7 mouse cellular contexts compared by ENCODE assay signal in the genomic region with DNA sequence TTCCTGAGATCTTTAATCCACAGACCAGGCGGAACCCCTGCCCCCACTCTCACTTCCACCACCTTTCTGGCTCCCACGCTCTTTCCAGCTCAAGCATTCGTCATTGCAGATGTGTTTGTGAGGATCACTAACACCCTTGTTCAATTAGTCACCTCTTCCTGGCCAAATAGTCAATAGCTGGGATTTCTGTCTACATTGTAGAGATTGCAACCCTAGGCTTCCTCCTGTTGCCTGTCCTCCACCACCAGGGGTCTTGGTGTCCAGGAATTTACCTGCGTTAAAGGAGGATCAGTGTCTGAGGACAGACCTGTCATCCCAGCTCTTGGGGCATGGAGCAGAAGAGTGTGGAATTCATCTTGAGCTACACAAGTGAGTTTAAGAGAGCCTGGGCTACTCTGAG. TPM values are rescaled to one million over a fixed set of nuclear protein-coding genes. Genes with fewer than 3 reads are reported as not detected.
A peak's percentile ranks its signal among the peaks of the same experiment; 100 is the strongest.
DNase-seq lines count a peak whose midpoint lies in the region; ATAC-seq and TF ChIP-seq lines count a peak whose summit lies in the region.

No protein-coding gene starts in this region.

- peaks cover 48% of the 10 kb centered on the region for H3K79me2 ChIP-seq in C2C12 (ENCODE audit: control insufficient read depth, insufficient read depth)

- no peak overlapping the region for H3K27ac ChIP-seq in forebrain, embryonic 15.5 days (replicated peaks)
- no peak overlapping the region for H3K27ac ChIP-seq in liver, embryonic 11.5 days (ENCODE audit: low read depth, low read length)

- no peaks in the 10 kb centered on the region for H3K9me3 ChIP-seq in forebrain, embryonic 15.5 days
- H3K9me3 ChIP-seq in liver, embryonic 11.5 days (ENCODE audit: control insufficient read depth, low read length): no peaks in the 10 kb centered on the region

- H3K4me2 ChIP-seq in forebrain, embryonic 15.5 days (replicated peaks): peak overlapping the region; percentile 92
- H3K4me2 ChIP-seq in liver, embryonic 11.5 days: peak overlapping the region; percentile 95

- H3K4me3 ChIP-seq in C2C12 (ENCODE audit: insufficient read depth, poor library complexity, severe bottlenecking): peak overlapping the region; percentile 51
- no peak overlapping the region for H3K4me3 ChIP-seq in forebrain, embryonic 15.5 days
- peak overlapping the region; percentile 67 for H3K4me3 ChIP-seq in liver, embryonic 11.5 days (ENCODE audit: low read depth, low read length)

- no peaks in the 10 kb centered on the region for H3K27me3 ChIP-seq in C2C12 (ENCODE audit: control insufficient read depth, insufficient read depth, insufficient read length)
- no peaks in the 10 kb centered on the region for H3K27me3 ChIP-seq in forebrain, embryonic 15.5 days
- no peaks in the 10 kb centered on the region for H3K27me3 ChIP-seq in liver, embryonic 11.5 days (replicated peaks; ENCODE audit: control insufficient read depth, insufficient read depth, low read length)

- peaks cover 34% of the 10 kb centered on the region for H3K4me1 ChIP-seq in forebrain, embryonic 15.5 days
- peaks cover 30% of the 10 kb centered on the region for H3K4me1 ChIP-seq in liver, embryonic 11.5 days (replicated peaks; ENCODE audit: control insufficient read depth, insufficient read depth, low read length)

- H3K36me3 ChIP-seq in C2C12 (ENCODE audit: control insufficient read depth, insufficient read depth): peaks cover 19% of the 10 kb centered on the region
- no peaks in the 10 kb centered on the region for H3K36me3 ChIP-seq in forebrain, embryonic 15.5 days
- peaks cover 7% of the 10 kb centered on the region; the same call in 1 of the 2 replicates for H3K36me3 ChIP-seq in liver, embryonic 11.5 days (ENCODE audit: control insufficient read depth, insufficient read depth, low read length)

- peaks cover 15% of the 10 kb centered on the region for H3K79me3 ChIP-seq in C2C12 (ENCODE audit: low read depth)

- no peak for ATAC-seq in forebrain, embryonic 15.5 days (replicated peaks)
- ATAC-seq in liver, embryonic 11.5 days (replicated peaks; ENCODE audit: low FRiP score): no peak
- ATAC-seq in megakaryocyte-erythroid progenitor cell, adult 5-6 weeks (replicated peaks; ENCODE audit: low FRiP score, low TSS enrichment, poor library complexity, severe bottlenecking): no peak

- peak; percentile 66 for DNase-seq in 3T3-L1 (ENCODE audit: low read depth, low spot score)
- no peak for DNase-seq in liver, embryonic 11.5 days (ENCODE audit: low spot score)
- no peak for DNase-seq in layer of hippocampus, adult 18-20 months (ENCODE audit: low spot score in 2 of 2)
- DNase-seq in cerebellum, postnatal 25 days: no peak

- H3K9ac ChIP-seq in forebrain, embryonic 15.5 days (replicated peaks): no peak overlapping the region
- peak overlapping the region; percentile 83 for H3K9ac ChIP-seq in liver, embryonic 11.5 days (ENCODE audit: low read depth, low read length)

- 37% methylated on average over 4 of the region's 4 CpGs for WGBS in forebrain, embryonic 15.5 days
- WGBS in liver, embryonic 11.5 days: 43% methylated on average over 4 of the region's 4 CpGs

- H3ac ChIP-seq in C2C12 (ENCODE audit: control insufficient read depth, insufficient read length, low read depth): no peak overlapping the region

- no peak for TF ChIP-seq CTCF in C2C12 (IDR thresholded peaks at IDR 0.05; ENCODE audit: control insufficient read depth, insufficient read depth, insufficient read length)

TF ChIP-seq in C2C12, 6 proteins besides CTCF, POLR2A, EP300 and RAD21:
- no peak for TF ChIP-seq MYOD1 (IDR thresholded peaks at IDR 0.05; ENCODE audit: control insufficient read depth, insufficient read length, low read depth)
- TF ChIP-seq MAX (IDR thresholded peaks at IDR 0.05): no peak
- no peak for TF ChIP-seq FOSL1 (IDR thresholded peaks at IDR 0.05; ENCODE audit: insufficient read depth, low read length, poor library complexity, severe bottlenecking)
- no peak for TF ChIP-seq USF1 (IDR thresholded peaks at IDR 0.05; ENCODE audit: low read depth)
- no peak for TF ChIP-seq CEBPB (IDR thresholded peaks at IDR 0.05; ENCODE audit: low read depth)
- no peak for TF ChIP-seq MYOG (IDR thresholded peaks at IDR 0.05; ENCODE audit: control insufficient read depth, extremely low read depth, insufficient read length)
TF ChIP-seq in C2C12: peak in this region for 0.

RNA-seq across cellular contexts. Expression of a gene that starts 0.4 kb away (rescaled TPM):
- polyA plus RNA-seq in C2C12 (2012; fragmentation: generic; extraction: Trizol): 212 TPM
- 12.8 and 14.0 TPM in 2 replicates for polyA plus RNA-seq in forebrain, embryonic 15.5 days (2015; fragmentation: Nextera tagmentation; extraction: Ambion mirVana)
- polyA plus RNA-seq in liver, embryonic 11.5 days (2014; fragmentation: Nextera tagmentation; extraction: Ambion mirVana): 28.1 and 31.9 TPM in 2 replicates
- total RNA-seq in megakaryocyte-erythroid progenitor cell, adult 5-6 weeks (2014; fragmentation: Nextera tagmentation): 14.9 and 18.2 TPM in 2 replicates
- 13.0 and 17.1 TPM in 2 replicates for total RNA-seq in megakaryocyte-erythroid progenitor cell, adult 5-6 weeks (2017)
- 1 to 10 TPM; 2.6 to 3.5 TPM for total RNA-seq in layer of hippocampus, adult 18-20 months (2021)

RNA-seq across cellular contexts. Expression of a gene that starts 21.7 kb away (rescaled TPM):
- polyA plus RNA-seq in C2C12 (2012; fragmentation: generic; extraction: Trizol): 97.3 TPM
- 452 and 485 TPM in 2 replicates for polyA plus RNA-seq in forebrain, embryonic 15.5 days (2015; fragmentation: Nextera tagmentation; extraction: Ambion mirVana)
- polyA plus RNA-seq in liver, embryonic 11.5 days (2014; fragmentation: Nextera tagmentation; extraction: Ambion mirVana): 184 and 199 TPM in 2 replicates
- 98.0 and 144 TPM in 2 replicates for total RNA-seq in megakaryocyte-erythroid progenitor cell, adult 5-6 weeks (2014; fragmentation: Nextera tagmentation)
- total RNA-seq in megakaryocyte-erythroid progenitor cell, adult 5-6 weeks (2017): 27.5 and 33.0 TPM in 2 replicates
- 100 to 1,000 TPM; 341 to 345 TPM for total RNA-seq in layer of hippocampus, adult 18-20 months (2021)

RNA-seq across cellular contexts. Expression of a gene that starts 28.3 kb away (rescaled TPM):
- polyA plus RNA-seq in C2C12 (2012; fragmentation: generic; extraction: Trizol): 5.0 TPM
- polyA plus RNA-seq in forebrain, embryonic 15.5 days (2015; fragmentation: Nextera tagmentation; extraction: Ambion mirVana): 41.4 and 42.5 TPM in 2 replicates
- 21.4 and 23.4 TPM in 2 replicates for polyA plus RNA-seq in liver, embryonic 11.5 days (2014; fragmentation: Nextera tagmentation; extraction: Ambion mirVana)
- total RNA-seq in megakaryocyte-erythroid progenitor cell, adult 5-6 weeks (2014; fragmentation: Nextera tagmentation): 12.0 and 19.7 TPM in 2 replicates
- 1.6 and 2.4 TPM in 2 replicates for total RNA-seq in megakaryocyte-erythroid progenitor cell, adult 5-6 weeks (2017)
- total RNA-seq in layer of hippocampus, adult 18-20 months (2021): 10 to 100 TPM; 27.6 to 28.8 TPM

RNA-seq across cellular contexts. Expression of a gene that starts 42.3 kb away (rescaled TPM):
- polyA plus RNA-seq in C2C12 (2012; fragmentation: generic; extraction: Trizol): 8,619 TPM
- polyA plus RNA-seq in forebrain, embryonic 15.5 days (2015; fragmentation: Nextera tagmentation; extraction: Ambion mirVana): 612 and 676 TPM in 2 replicates
- 1,026 and 1,173 TPM in 2 replicates for polyA plus RNA-seq in liver, embryonic 11.5 days (2014; fragmentation: Nextera tagmentation; extraction: Ambion mirVana)
- 3,294 and 3,898 TPM in 2 replicates for total RNA-seq in megakaryocyte-erythroid progenitor cell, adult 5-6 weeks (2014; fragmentation: Nextera tagmentation)
- total RNA-seq in megakaryocyte-erythroid progenitor cell, adult 5-6 weeks (2017): 3,120 and 3,626 TPM in 2 replicates
- 100 to 1,000 TPM; 756 to 834 TPM for total RNA-seq in layer of hippocampus, adult 18-20 months (2021)

RNA-seq across cellular contexts. Expression of a gene that starts 42.3 kb away (rescaled TPM):
- 493 TPM for polyA plus RNA-seq in C2C12 (2012; fragmentation: generic; extraction: Trizol)
- 417 and 444 TPM in 2 replicates for polyA plus RNA-seq in forebrain, embryonic 15.5 days (2015; fragmentation: Nextera tagmentation; extraction: Ambion mirVana)
- polyA plus RNA-seq in liver, embryonic 11.5 days (2014; fragmentation: Nextera tagmentation; extraction: Ambion mirVana): 390 and 411 TPM in 2 replicates
- 261 and 275 TPM in 2 replicates for total RNA-seq in megakaryocyte-erythroid progenitor cell, adult 5-6 weeks (2014; fragmentation: Nextera tagmentation)
- total RNA-seq in megakaryocyte-erythroid progenitor cell, adult 5-6 weeks (2017): 85.6 and 250 TPM in 2 replicates
- 100 to 1,000 TPM; 199 to 208 TPM for total RNA-seq in layer of hippocampus, adult 18-20 months (2021)
